In genomic region chr11:32181973-32182868, GRCm38 (mm10) we compare ENCODE assay signal across 8 mouse cellular contexts. TPM values are rescaled to one million over a fixed set of nuclear protein-coding genes. Genes with fewer than 3 reads are reported as not detected.
DNase-seq lines count a peak whose midpoint lies in the region; ATAC-seq and TF ChIP-seq lines count a peak whose summit lies in the region.
"Had no signal": no experiment of that assay in that cellular context is flagged by ENCODE, and none has a peak within 500 bp of the region (broad histone marks: within the 10 kb centered on the region; RNA-seq: fewer than 3 reads in every experiment).

No protein-coding gene starts in this region.

- no peak overlapping the region for H3K4me3 ChIP-seq in left cerebral cortex, adult 2 months
- H3K4me3 ChIP-seq in midbrain, embryonic 11.5 days (ENCODE audit: low read depth, low read length) = no peak overlapping the region
- H3K4me3 ChIP-seq: megakaryocyte, embryonic 14.5 days had no signal

- ATAC-seq in midbrain, embryonic 11.5 days (ENCODE audit: low FRiP score) = peak; percentile 68; the same call in 1 of the 2 replicates

- no peak overlapping the region for H3K9ac ChIP-seq in midbrain, embryonic 11.5 days (ENCODE audit: low read length)

- peak; percentile 84 for DNase-seq in adipocyte (ENCODE audit: low spot score)
- peak; percentile 97 to 98 for DNase-seq in cerebellum, postnatal 14 days
- peak; percentile 77 to 89 for DNase-seq in frontal cortex, postnatal 25 days (ENCODE audit: low spot score in 2 of 2)
- peak; percentile 84 for DNase-seq in induced T-regulatory cell, adult 2 months (ENCODE audit: low read depth)
- peak; percentile 84 to 93 for DNase-seq in left cerebral cortex, adult 2 months (ENCODE audit: extremely low spot score in 1 of 2, low spot score in 2 of 2)
- DNase-seq in midbrain, embryonic 11.5 days (ENCODE audit: low spot score, missing footprints) = peak; percentile 99
- DNase-seq in right cerebral cortex, postnatal 4 days = peak; percentile 96

- no peaks in the 10 kb centered on the region for H3K27me3 ChIP-seq in midbrain, embryonic 11.5 days (ENCODE audit: control insufficient read depth, insufficient read depth, low read length)

- intact Hi-C loops in left cerebral cortex, adult 2 months (cut with DNase I) = loop anchor here (1.0 to 10.0 kb wide), 5 partner anchors 56 to 403 kb away; partner anchors contain the start of gene Hbq1a

- H3K27ac ChIP-seq in left cerebral cortex, adult 2 months = no peak overlapping the region
- no peak overlapping the region for H3K27ac ChIP-seq in midbrain, embryonic 11.5 days (ENCODE audit: low read depth, low read length)

- no peaks in the 10 kb centered on the region; the same call in 1 of the 2 replicates for H3K9me3 ChIP-seq in midbrain, embryonic 11.5 days (ENCODE audit: control insufficient read depth, low read length)

- H3K4me1 ChIP-seq in midbrain, embryonic 11.5 days (ENCODE audit: control insufficient read depth, insufficient read depth, low read length) = no peaks in the 10 kb centered on the region
- H3K4me1 ChIP-seq: megakaryocyte, embryonic 14.5 days had no signal

- peak; percentile 90 for TF ChIP-seq CTCF in left cerebral cortex, adult 2 months (IDR thresholded peaks at IDR 0.05)

- H3K36me3 ChIP-seq in midbrain, embryonic 11.5 days (ENCODE audit: control insufficient read depth, insufficient read depth, low read length) = no peaks in the 10 kb centered on the region

- WGBS in midbrain, embryonic 11.5 days = 53% methylated on average over 23 of the region's 25 CpGs

- H3K4me2 ChIP-seq in midbrain, embryonic 11.5 days = no peak overlapping the region

RNA-seq across cellular contexts. Expression of gene Il9r, which starts 17.9 kb away (rescaled TPM):
- total RNA-seq in left cerebral cortex, adult 2 months (2021) = not detected
- not detected in 2 replicates for polyA plus RNA-seq in midbrain, embryonic 11.5 days (2014; fragmentation: Nextera tagmentation; extraction: Ambion mirVana)

RNA-seq across cellular contexts. Expression of gene Snrnp25, which starts 23.0 kb away (rescaled TPM):
- total RNA-seq in left cerebral cortex, adult 2 months (2021) = 10 to 100 TPM; 19.2 to 24.6 TPM
- 77.0 and 87.0 TPM in 2 replicates for polyA plus RNA-seq in midbrain, embryonic 11.5 days (2014; fragmentation: Nextera tagmentation; extraction: Ambion mirVana)

RNA-seq across cellular contexts. Expression of gene Rhbdf1, which starts 39.9 kb away (rescaled TPM):
- total RNA-seq in left cerebral cortex, adult 2 months (2021) = 10 to 100 TPM; 13.9 to 14.4 TPM
- 13.2 and 14.1 TPM in 2 replicates for polyA plus RNA-seq in midbrain, embryonic 11.5 days (2014; fragmentation: Nextera tagmentation; extraction: Ambion mirVana)

RNA-seq across cellular contexts. Expression of gene Mpg, which starts 44.1 kb away (rescaled TPM):
- total RNA-seq in left cerebral cortex, adult 2 months (2021) = 10 to 100 TPM; 17.5 to 19.1 TPM
- 24.8 and 27.2 TPM in 2 replicates for polyA plus RNA-seq in midbrain, embryonic 11.5 days (2014; fragmentation: Nextera tagmentation; extraction: Ambion mirVana)
